Mouse (Mus musculus): ENCODE measurements around the gene Rpl22. TPM values are rescaled to one million over a fixed set of nuclear protein-coding genes. Genes with fewer than 3 reads are reported as not detected.

Rpl22 gene
- total and polyA plus RNA-seq, 3 experiments, result 1,590 to 1,966 (median 1,935) TPM

- dilution Hi-C loops (cut with MboI; ENCODE audit: extremely low pct_ligation_motif_present, extremely low pct_unique_long_range_greater_than_20kb, low sequenced_read_pairs) (no loop called here), in situ Hi-C loops (cut with MboI; ENCODE audit: low pct_ligation_motif_present, low pct_unique_long_range_greater_than_20kb, low sequenced_read_pairs) (no loop called here)
- H3K9me3 ChIP-seq (replicated peaks; ENCODE audit: low read length), result no peaks in the 10 kb centered on the region
- peaks cover 9 to 20% of the 10 kb centered on the region in 2 experiments; a peak in 3 of 4 replicates for H3K4me1 ChIP-seq (ENCODE audit: control insufficient read depth in 1 of 2, insufficient read depth in 2 of 2)
- H3K9ac ChIP-seq (ENCODE audit: insufficient read depth, low read depth), result no peak overlapping the region
- no peak for TF ChIP-seq BHLHE40 (IDR thresholded peaks at IDR 0.05; ENCODE audit: low read depth, low read length)
- no peak for TF ChIP-seq MXI1 (IDR thresholded peaks at IDR 0.05; ENCODE audit: low read depth, low read length)
- no peak for TF ChIP-seq MYC (IDR thresholded peaks at IDR 0.05; ENCODE audit: low read depth, low read length)
- TF ChIP-seq ZNF384 (IDR thresholded peaks at IDR 0.05; ENCODE audit: low read depth, low read length), result no peak
- TF ChIP-seq MAZ (IDR thresholded peaks at IDR 0.05; ENCODE audit: low read depth, low read length), result no peak
- no peak for TF ChIP-seq PAX5 (IDR thresholded peaks at IDR 0.05; ENCODE audit: low read length)
- TF ChIP-seq UBTF (IDR thresholded peaks at IDR 0.05; ENCODE audit: low read depth, low read length), result no peak
- TF ChIP-seq SMC3 (IDR thresholded peaks at IDR 0.05; ENCODE audit: low read depth, low read length), result no peak
- no peaks in the 10 kb centered on the region; the same call in 1 of the 2 replicates for H3K79me2 ChIP-seq (replicated peaks; ENCODE audit: control insufficient read depth, extremely low read depth, insufficient read depth, poor library complexity, severe bottlenecking)
- DNase-seq (ENCODE audit: extremely low read depth), result no peak
- H3K36me3 ChIP-seq (replicated peaks in 1 of 2; ENCODE audit: control insufficient read depth in 1 of 2, insufficient read depth in 1 of 2, low read length in 1 of 2), result peaks cover 44 to 84% of the 10 kb centered on the region in 2 experiments
- H3K27ac ChIP-seq (ENCODE audit: insufficient read depth, low read depth), result no peak overlapping the region
- no peak overlapping the region for H3K4me2 ChIP-seq (ENCODE audit: insufficient read depth, low read depth, poor library complexity, severe bottlenecking)
- no peaks in the 10 kb centered on the region for H3K27me3 ChIP-seq (replicated peaks)
- H3K4me3 ChIP-seq (replicated peaks in 1 of 3; ENCODE audit: low read depth in 2 of 3, low read length in 2 of 3, poor library complexity in 1 of 3), result no peak overlapping the region
Measured at GRCm38 (mm10) chr4:152303172-152303571, 22.4 kb upstream of the Rpl22 start.

GRCm38 (mm10) chr4:152304685-152305084 lies 20.9 kb upstream of the Rpl22 start:
- Histone ChIP-seq H3K9me3 (replicated peaks; ENCODE audit: low read length) (no peaks in the 10 kb centered on the region), H3K27ac (ENCODE audit: insufficient read depth, low read depth) (no peak overlapping the region), H3K36me3 (replicated peaks in 1 of 2; ENCODE audit: control insufficient read depth in 1 of 2, insufficient read depth in 1 of 2, low read length in 1 of 2) (peaks cover 47 to 91% of the 10 kb centered on the region in 2 experiments), H3K4me1 (ENCODE audit: control insufficient read depth in 1 of 2, insufficient read depth in 2 of 2) (peaks cover 0 to 6% of the 10 kb centered on the region in 2 experiments; a peak in 1 of 4 replicates), H3K4me3 (replicated peaks in 1 of 3; ENCODE audit: low read depth in 2 of 3, low read length in 2 of 3, poor library complexity in 1 of 3) (no peak overlapping the region), H3K79me2 (replicated peaks; ENCODE audit: control insufficient read depth, extremely low read depth, insufficient read depth, poor library complexity, severe bottlenecking) (no peaks in the 10 kb centered on the region), H3K4me2 (ENCODE audit: insufficient read depth, low read depth, poor library complexity, severe bottlenecking) (no peak overlapping the region), H3K9ac (ENCODE audit: insufficient read depth, low read depth) (no peak overlapping the region), H3K27me3 (replicated peaks) (no peaks in the 10 kb centered on the region)
- dilution Hi-C loops (cut with MboI; ENCODE audit: extremely low pct_ligation_motif_present, extremely low pct_unique_long_range_greater_than_20kb, low sequenced_read_pairs), result no loop called here
- in situ Hi-C loops (cut with MboI; ENCODE audit: low pct_ligation_motif_present, low pct_unique_long_range_greater_than_20kb, low sequenced_read_pairs), result no loop called here
- TF ChIP-seq CTCF (conservative IDR thresholded peaks at IDR 0.05 in 1 of 2, IDR thresholded peaks at IDR 0.05 in 1 of 2; ENCODE audit: low read depth in 2 of 2, low read length in 2 of 2) (no peak), CHD1 (IDR thresholded peaks at IDR 0.05; ENCODE audit: low read depth, low read length) (no peak), IRF4 (IDR thresholded peaks at IDR 0.05; ENCODE audit: low read depth, low read length) (no peak), UBTF (IDR thresholded peaks at IDR 0.05; ENCODE audit: low read depth, low read length) (no peak), TBP (conservative IDR thresholded peaks at IDR 0.05; ENCODE audit: low read depth, low read length) (no peak), MYC (IDR thresholded peaks at IDR 0.05; ENCODE audit: low read depth, low read length) (no peak), JUN (IDR thresholded peaks at IDR 0.05; ENCODE audit: insufficient read depth, low read depth, low read length) (no peak), POLR2A (IDR thresholded peaks at IDR 0.05; ENCODE audit: low read depth, low read length) (no peak), USF2 (conservative IDR thresholded peaks at IDR 0.05; ENCODE audit: low read depth, low read length) (no peak), GABPA (IDR thresholded peaks at IDR 0.05; ENCODE audit: insufficient replicate concordance, low read depth, low read length) (no peak), BHLHE40 (IDR thresholded peaks at IDR 0.05; ENCODE audit: low read depth, low read length) (no peak), MAZ (IDR thresholded peaks at IDR 0.05; ENCODE audit: low read depth, low read length) (no peak), ZKSCAN1 (IDR thresholded peaks at IDR 0.05; ENCODE audit: borderline replicate concordance, low read depth, low read length) (no peak), NRF1 (IDR thresholded peaks at IDR 0.05; ENCODE audit: low read depth, low read length) (no peak), ETS1 (conservative IDR thresholded peaks at IDR 0.05; ENCODE audit: low read depth, low read length) (no peak), POLR2AphosphoS2 (IDR thresholded peaks at IDR 0.05; ENCODE audit: low read depth, low read length) (no peak), E2F4 (IDR thresholded peaks at IDR 0.05; ENCODE audit: insufficient replicate concordance, low read depth, low read length) (no peak), MAX (IDR thresholded peaks at IDR 0.05; ENCODE audit: low read length) (no peak), EP300 (IDR thresholded peaks at IDR 0.05; ENCODE audit: low read length) (no peak)
- no peak for DNase-seq (ENCODE audit: extremely low read depth)
